ENCODE assay signal across 10 mouse cellular contexts in the genomic region with DNA sequence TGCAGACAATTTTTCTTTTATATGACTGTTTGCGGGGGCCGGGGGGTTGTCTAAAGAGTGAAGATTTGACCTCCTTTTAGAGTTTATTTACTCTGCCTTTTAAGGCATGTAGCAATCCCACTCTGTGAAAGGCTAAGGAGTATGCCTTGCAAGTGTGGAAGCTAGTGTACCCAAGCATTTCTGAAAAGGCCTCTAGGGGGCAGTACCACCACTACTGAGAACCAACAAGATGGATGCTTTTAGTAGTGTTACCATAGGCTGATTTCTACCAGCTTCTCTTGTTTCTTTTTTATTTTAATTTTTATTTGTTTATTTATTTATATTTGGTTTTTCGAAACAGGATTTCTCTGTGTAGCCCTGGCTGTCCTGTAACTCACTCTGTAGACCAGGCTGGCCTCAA.
A peak's percentile ranks its signal among the peaks of the same experiment; 100 is the strongest.
DNase-seq lines count a peak whose midpoint lies in the region; ATAC-seq and TF ChIP-seq lines count a peak whose summit lies in the region.
"Had no signal": no experiment of that assay in that cellular context is flagged by ENCODE, and none has a peak within 500 bp of the region (broad histone marks: within the 10 kb centered on the region; RNA-seq: fewer than 3 reads in every experiment).

No protein-coding gene starts in this region.

- H3K4me2 ChIP-seq in hindbrain, embryonic 16.5 days (ENCODE audit: low read length): no peak overlapping the region
- no peak overlapping the region for H3K4me2 ChIP-seq in embryonic facial prominence, embryonic 11.5 days (ENCODE audit: low read depth, low read length)
- H3K4me2 ChIP-seq in liver, postnatal 0 days (ENCODE audit: low read depth, low read length): no peak overlapping the region
- H3K4me2 ChIP-seq: hindbrain, embryonic 15.5 days; neural tube, embryonic 13.5 days had no signal

- WGBS in hindbrain, embryonic 10.5 days: 81% methylated on average over 3 of the region's 3 CpGs
- WGBS in hindbrain, embryonic 16.5 days: 81% methylated on average over 3 of the region's 3 CpGs
- 84% methylated on average over 3 of the region's 3 CpGs for WGBS in embryonic facial prominence, embryonic 11.5 days
- 77% methylated on average over 3 of the region's 3 CpGs for WGBS in liver, postnatal 0 days (ENCODE audit: insufficient replicate concordance)
- 86% methylated on average over 3 of the region's 3 CpGs for WGBS in thymus, adult 2 months

- no peak for TF ChIP-seq EP300 in liver, postnatal 0 days (IDR thresholded peaks at IDR 0.05; ENCODE audit: low read depth)

- peak; percentile 33 for DNase-seq in hindbrain, embryonic 10.5 days (ENCODE audit: low spot score)
- peak; percentile 54 for DNase-seq in CD4-positive helper T cell, adult 2 months (ENCODE audit: low read depth, low spot score)
- peak; percentile 45 to 65 for DNase-seq in adrenal gland, adult 18-20 months (ENCODE audit: low spot score in 2 of 2)
- peak; percentile 66 for DNase-seq in embryonic facial prominence, embryonic 11.5 days (ENCODE audit: low spot score)
- DNase-seq in liver, postnatal 0 days: peak; percentile 49
- peak; percentile 61 for DNase-seq in thymus, adult 2 months
- no peak for DNase-seq in MN1 (ENCODE audit: low spot score)

- no peaks in the 10 kb centered on the region for H3K27me3 ChIP-seq in hindbrain, embryonic 10.5 days (ENCODE audit: insufficient read depth, poor library complexity, severe bottlenecking)
- H3K27me3 ChIP-seq in hindbrain, embryonic 16.5 days (replicated peaks; ENCODE audit: control insufficient read depth, insufficient read depth, low read length): no peaks in the 10 kb centered on the region
- H3K27me3 ChIP-seq in embryonic facial prominence, embryonic 11.5 days (ENCODE audit: control insufficient read depth, insufficient read depth, low read length): no peaks in the 10 kb centered on the region
- peaks cover 7% of the 10 kb centered on the region; the same call in 1 of the 2 replicates for H3K27me3 ChIP-seq in liver, postnatal 0 days (ENCODE audit: insufficient read depth, low read length)
- H3K27me3 ChIP-seq in thymus, adult 2 months (ENCODE audit: control insufficient read depth, insufficient read depth, low read length): no peaks in the 10 kb centered on the region
- H3K27me3 ChIP-seq: hindbrain, embryonic 15.5 days; neural tube, embryonic 13.5 days had no signal

- H3K4me1 ChIP-seq in hindbrain, embryonic 10.5 days (replicated peaks): no peaks in the 10 kb centered on the region; the same call in 1 of the 2 replicates
- H3K4me1 ChIP-seq in hindbrain, embryonic 16.5 days (ENCODE audit: control insufficient read depth, insufficient read depth, low read depth, low read length): peaks cover 2% of the 10 kb centered on the region
- no peaks in the 10 kb centered on the region for H3K4me1 ChIP-seq in embryonic facial prominence, embryonic 11.5 days (ENCODE audit: control insufficient read depth, insufficient read depth, low read length)
- H3K4me1 ChIP-seq in liver, postnatal 0 days (ENCODE audit: insufficient read depth): peaks cover 3% of the 10 kb centered on the region; the same call in 1 of the 2 replicates
- H3K4me1 ChIP-seq in thymus, adult 2 months (replicated peaks; ENCODE audit: control insufficient read depth, insufficient read depth, low read length): no peaks in the 10 kb centered on the region
- H3K4me1 ChIP-seq: hindbrain, embryonic 15.5 days; neural tube, embryonic 13.5 days had no signal

- ATAC-seq in hindbrain, embryonic 16.5 days: no peak
- no peak for ATAC-seq in embryonic facial prominence, embryonic 11.5 days (replicated peaks; ENCODE audit: insufficient number of reproducible peaks, low FRiP score, low TSS enrichment, low read depth)
- ATAC-seq in liver, postnatal 0 days: no peak

- TF ChIP-seq CTCF in liver, postnatal 0 days (IDR thresholded peaks at IDR 0.05; ENCODE audit: low read depth): peak; percentile 67
- no peak for TF ChIP-seq CTCF in thymus, adult 2 months (IDR thresholded peaks at IDR 0.05; ENCODE audit: borderline replicate concordance, control insufficient read depth, extremely low read depth, insufficient read depth, low read length, poor library complexity)

- TF ChIP-seq POLR2A in thymus, adult 2 months (IDR thresholded peaks at IDR 0.05; ENCODE audit: control insufficient read depth, extremely low read depth, insufficient read depth, low read length, poor library complexity): no peak

- no peaks in the 10 kb centered on the region for H3K9me3 ChIP-seq in hindbrain, embryonic 10.5 days
- H3K9me3 ChIP-seq in hindbrain, embryonic 16.5 days (ENCODE audit: control insufficient read depth, low read length): no peaks in the 10 kb centered on the region
- no peaks in the 10 kb centered on the region for H3K9me3 ChIP-seq in embryonic facial prominence, embryonic 11.5 days (replicated peaks; ENCODE audit: control insufficient read depth, low read length)
- H3K9me3 ChIP-seq in liver, postnatal 0 days (ENCODE audit: low read length): no peaks in the 10 kb centered on the region
- H3K9me3 ChIP-seq: hindbrain, embryonic 15.5 days; neural tube, embryonic 13.5 days had no signal

- no peak overlapping the region for H3K27ac ChIP-seq in hindbrain, embryonic 10.5 days
- H3K27ac ChIP-seq in hindbrain, embryonic 16.5 days (ENCODE audit: low read depth, low read length): no peak overlapping the region
- H3K27ac ChIP-seq in embryonic facial prominence, embryonic 11.5 days (replicated peaks; ENCODE audit: low read depth, low read length): no peak overlapping the region
- no peak overlapping the region for H3K27ac ChIP-seq in liver, postnatal 0 days (ENCODE audit: low read depth)
- H3K27ac ChIP-seq in thymus, adult 2 months (ENCODE audit: control insufficient read depth, insufficient read depth, low read length): no peak overlapping the region
- H3K27ac ChIP-seq: hindbrain, embryonic 15.5 days; neural tube, embryonic 13.5 days had no signal

- H3K9ac ChIP-seq in hindbrain, embryonic 16.5 days (ENCODE audit: low read depth, low read length): no peak overlapping the region
- H3K9ac ChIP-seq in embryonic facial prominence, embryonic 11.5 days (replicated peaks; ENCODE audit: low read length): no peak overlapping the region
- no peak overlapping the region for H3K9ac ChIP-seq in liver, postnatal 0 days (replicated peaks)
- H3K9ac ChIP-seq: hindbrain, embryonic 15.5 days; neural tube, embryonic 13.5 days had no signal

- H3K36me3 ChIP-seq in hindbrain, embryonic 10.5 days: no peaks in the 10 kb centered on the region
- no peaks in the 10 kb centered on the region for H3K36me3 ChIP-seq in hindbrain, embryonic 16.5 days (ENCODE audit: control insufficient read depth, insufficient read depth, low read length)
- H3K36me3 ChIP-seq in embryonic facial prominence, embryonic 11.5 days (replicated peaks; ENCODE audit: control insufficient read depth, insufficient read depth, low read depth, low read length): no peaks in the 10 kb centered on the region
- no peaks in the 10 kb centered on the region for H3K36me3 ChIP-seq in liver, postnatal 0 days (replicated peaks; ENCODE audit: insufficient read depth, low read length)
- H3K36me3 ChIP-seq in thymus, adult 2 months (ENCODE audit: control insufficient read depth, insufficient read depth, low read length): no peaks in the 10 kb centered on the region
- H3K36me3 ChIP-seq: hindbrain, embryonic 15.5 days; neural tube, embryonic 13.5 days had no signal

- H3K4me3 ChIP-seq in hindbrain, embryonic 10.5 days: no peak overlapping the region
- no peak overlapping the region for H3K4me3 ChIP-seq in hindbrain, embryonic 16.5 days (ENCODE audit: low read length)
- no peak overlapping the region for H3K4me3 ChIP-seq in embryonic facial prominence, embryonic 11.5 days (ENCODE audit: low read depth, low read length)
- no peak overlapping the region for H3K4me3 ChIP-seq in liver, postnatal 0 days (ENCODE audit: low read depth, low read length)
- H3K4me3 ChIP-seq in thymus, adult 2 months (ENCODE audit: control insufficient read depth, insufficient read depth, low read length): no peak overlapping the region
- H3K4me3 ChIP-seq: hindbrain, embryonic 15.5 days; neural tube, embryonic 13.5 days had no signal
